Mouse (Mus musculus): ENCODE data around the gene Tnnt2. TPM values are rescaled to one million over a fixed set of nuclear protein-coding genes. Genes with fewer than 3 reads are reported as not detected.

Gene Tnnt2
- total and polyA plus RNA-seq, 2 experiments, result 0.06 to 0.46 TPM

DNA sequence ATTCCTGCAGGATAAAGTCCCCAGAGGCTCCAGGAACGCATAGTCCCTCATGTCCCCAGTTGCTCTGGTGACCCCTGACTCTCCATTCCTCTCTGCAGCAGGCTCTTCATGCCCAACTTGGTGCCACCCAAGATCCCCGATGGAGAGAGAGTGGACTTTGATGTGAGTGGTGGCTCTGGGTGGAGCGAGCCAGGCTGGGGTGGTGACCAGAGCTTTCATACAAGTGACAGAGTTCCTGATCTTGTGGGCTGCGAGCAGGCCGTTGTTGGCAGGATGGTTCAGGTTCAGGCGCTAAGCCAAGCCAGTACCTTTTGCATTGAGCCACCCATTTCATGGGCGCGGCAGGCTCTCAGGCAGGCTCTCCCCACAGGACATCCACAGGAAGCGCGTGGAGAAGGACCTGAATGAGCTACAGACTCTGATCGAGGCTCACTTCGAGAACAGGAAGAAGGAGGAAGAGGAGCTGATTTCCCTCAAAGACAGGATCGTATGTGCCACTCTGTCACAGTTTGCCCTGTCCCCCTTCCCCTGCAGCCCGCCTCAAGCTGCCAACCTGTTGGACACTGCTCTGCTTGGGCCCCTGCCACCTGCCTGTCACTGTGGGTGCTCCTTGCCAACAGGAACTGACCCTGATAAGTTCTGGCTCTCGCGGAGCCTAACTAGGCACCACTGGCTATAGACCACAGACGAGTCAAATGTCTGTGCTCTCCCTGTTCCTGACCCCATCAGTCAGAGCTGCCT is 11.6 kb downstream of the Tnnt2 start:
- DNase-seq (ENCODE audit: extremely low read depth, low read depth, low spot score), result no peak
- no peaks in the 10 kb centered on the region for H3K36me3 ChIP-seq (ENCODE audit: control insufficient read depth, insufficient read depth, low read length)
- no peak for TF ChIP-seq CTCF (IDR thresholded peaks at IDR 0.05; ENCODE audit: low read depth, low read length)
- TF ChIP-seq POLR2A (IDR thresholded peaks at IDR 0.05; ENCODE audit: extremely low read depth, insufficient read depth, low read length), result no peak
- 63% methylated on average over 17 of the region's 17 CpGs for WGBS
- H3K27ac ChIP-seq (replicated peaks; ENCODE audit: insufficient read depth, low read depth, low read length), result no peak overlapping the region
- no peaks in the 10 kb centered on the region for H3K79me2 ChIP-seq (ENCODE audit: control insufficient read depth, insufficient read depth, low read length)
- no peaks in the 10 kb centered on the region for H3K27me3 ChIP-seq (ENCODE audit: control insufficient read depth, insufficient read depth, low read length)
- H3K4me3 ChIP-seq (ENCODE audit: insufficient read depth, low read depth, low read length), result no peak overlapping the region
- no peak overlapping the region for H3K9ac ChIP-seq (ENCODE audit: low read depth, low read length)
- no peaks in the 10 kb centered on the region for H3K4me1 ChIP-seq (ENCODE audit: control insufficient read depth, insufficient read depth, low read length)

- Histone ChIP-seq H3K4me3 (ENCODE audit: insufficient read depth, low read depth, low read length) (no peak overlapping the region), H3K36me3 (ENCODE audit: control insufficient read depth, insufficient read depth, low read length) (no peaks in the 10 kb centered on the region), H3K27me3 (ENCODE audit: control insufficient read depth, insufficient read depth, low read length) (no peaks in the 10 kb centered on the region), H3K27ac (replicated peaks; ENCODE audit: insufficient read depth, low read depth, low read length) (no peak overlapping the region), H3K9ac (ENCODE audit: low read depth, low read length) (no peak overlapping the region), H3K4me1 (ENCODE audit: control insufficient read depth, insufficient read depth, low read length) (peaks cover 2% of the 10 kb centered on the region; the same call in 1 of the 2 replicates), H3K79me2 (ENCODE audit: control insufficient read depth, insufficient read depth, low read length) (no peaks in the 10 kb centered on the region)
- DNase-seq (ENCODE audit: extremely low read depth, low read depth, low spot score), result peak; percentile 37
- 71% methylated on average over 12 of the region's 12 CpGs for WGBS
- TF ChIP-seq POLR2A (IDR thresholded peaks at IDR 0.05; ENCODE audit: extremely low read depth, insufficient read depth, low read length) (no peak), CTCF (IDR thresholded peaks at IDR 0.05; ENCODE audit: low read depth, low read length) (peak; percentile 74)
Measured at GRCm38 (mm10) chr1:135850722-135851512, 14.8 kb downstream of the Tnnt2 start.

GRCm38 (mm10) chr1:135852044-135852756 is 16.0 kb downstream of the Tnnt2 start:
- Histone ChIP-seq H3K4me3 (ENCODE audit: insufficient read depth, low read depth, low read length) (no peak overlapping the region), H3K27me3 (ENCODE audit: control insufficient read depth, insufficient read depth, low read length) (no peaks in the 10 kb centered on the region), H3K4me1 (ENCODE audit: control insufficient read depth, insufficient read depth, low read length) (peaks cover 2% of the 10 kb centered on the region; the same call in 1 of the 2 replicates), H3K27ac (replicated peaks; ENCODE audit: insufficient read depth, low read depth, low read length) (no peak overlapping the region), H3K36me3 (ENCODE audit: control insufficient read depth, insufficient read depth, low read length) (no peaks in the 10 kb centered on the region), H3K9ac (ENCODE audit: low read depth, low read length) (no peak overlapping the region), H3K79me2 (ENCODE audit: control insufficient read depth, insufficient read depth, low read length) (no peaks in the 10 kb centered on the region)
- TF ChIP-seq POLR2A (IDR thresholded peaks at IDR 0.05; ENCODE audit: extremely low read depth, insufficient read depth, low read length) (no peak), CTCF (IDR thresholded peaks at IDR 0.05; ENCODE audit: low read depth, low read length) (no peak)
- 83% methylated on average over 13 of the region's 13 CpGs for WGBS
- no peak for DNase-seq (ENCODE audit: extremely low read depth, low read depth, low spot score)

GRCm38 (mm10) chr1:135853200-135853599 is 17.0 kb downstream of the Tnnt2 start:
- Histone ChIP-seq H3K79me2 (ENCODE audit: control insufficient read depth, insufficient read depth, low read length) (no peaks in the 10 kb centered on the region), H3K36me3 (ENCODE audit: control insufficient read depth, insufficient read depth, low read length) (no peaks in the 10 kb centered on the region), H3K27ac (replicated peaks; ENCODE audit: insufficient read depth, low read depth, low read length) (no peak overlapping the region), H3K4me1 (ENCODE audit: control insufficient read depth, insufficient read depth, low read length) (peaks cover 2% of the 10 kb centered on the region; the same call in 1 of the 2 replicates), H3K27me3 (ENCODE audit: control insufficient read depth, insufficient read depth, low read length) (no peaks in the 10 kb centered on the region), H3K9ac (ENCODE audit: low read depth, low read length) (no peak overlapping the region), H3K4me3 (ENCODE audit: insufficient read depth, low read depth, low read length) (no peak overlapping the region)
- TF ChIP-seq POLR2A (IDR thresholded peaks at IDR 0.05; ENCODE audit: extremely low read depth, insufficient read depth, low read length), result no peak
- TF ChIP-seq CTCF (IDR thresholded peaks at IDR 0.05; ENCODE audit: low read depth, low read length), result no peak
- no peak for DNase-seq (ENCODE audit: extremely low read depth, low read depth, low spot score)
- 59% methylated on average over 4 of the region's 4 CpGs for WGBS

DNA sequence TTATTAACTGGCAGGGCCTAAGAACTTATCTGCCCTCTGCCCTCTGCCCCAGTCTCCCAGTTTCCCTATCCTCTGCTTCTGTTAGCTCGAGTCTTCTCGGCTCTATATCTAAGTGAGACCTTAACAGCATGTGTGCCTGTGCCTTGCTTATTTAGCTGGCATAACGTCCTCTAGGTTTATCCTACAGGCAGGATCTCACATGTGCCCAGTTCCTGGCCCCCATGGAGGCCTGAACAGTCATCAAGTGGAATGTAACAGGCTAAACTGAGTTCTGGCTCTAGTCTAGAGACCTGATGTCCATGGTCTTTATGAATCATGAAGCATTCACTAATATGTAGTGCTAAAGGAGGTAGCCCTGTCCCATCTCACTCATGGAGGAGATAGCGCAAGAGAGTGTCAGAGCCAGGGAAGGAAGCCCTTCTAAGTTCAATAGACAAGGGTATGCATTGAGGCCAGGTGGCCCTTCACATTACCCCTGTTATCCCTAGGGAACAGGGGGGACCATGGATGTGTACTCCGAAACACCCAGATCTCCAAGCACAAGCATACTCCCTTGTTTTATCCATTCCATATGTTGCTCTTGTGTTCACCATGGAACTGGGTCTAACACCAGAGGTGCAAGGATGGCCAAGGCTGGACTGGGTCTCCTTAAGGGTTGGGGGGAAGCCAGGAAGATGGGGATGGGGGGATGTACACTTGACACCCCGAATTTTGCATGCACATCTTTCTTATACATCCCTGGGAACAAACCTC is 18.6 kb downstream of the Tnnt2 start:
- 90% methylated on average over 6 of the region's 6 CpGs for WGBS
- H3K27ac ChIP-seq (replicated peaks; ENCODE audit: insufficient read depth, low read depth, low read length), result no peak overlapping the region
- H3K36me3 ChIP-seq (ENCODE audit: control insufficient read depth, insufficient read depth, low read length), result no peaks in the 10 kb centered on the region
- no peak overlapping the region for H3K4me3 ChIP-seq (ENCODE audit: insufficient read depth, low read depth, low read length)
- TF ChIP-seq CTCF (IDR thresholded peaks at IDR 0.05; ENCODE audit: low read depth, low read length) (no peak), POLR2A (IDR thresholded peaks at IDR 0.05; ENCODE audit: extremely low read depth, insufficient read depth, low read length) (no peak)
- no peak overlapping the region for H3K9ac ChIP-seq (ENCODE audit: low read depth, low read length)
- no peaks in the 10 kb centered on the region for H3K79me2 ChIP-seq (ENCODE audit: control insufficient read depth, insufficient read depth, low read length)
- H3K4me1 ChIP-seq (ENCODE audit: control insufficient read depth, insufficient read depth, low read length), result peaks cover 2% of the 10 kb centered on the region; the same call in 1 of the 2 replicates
- no peaks in the 10 kb centered on the region for H3K27me3 ChIP-seq (ENCODE audit: control insufficient read depth, insufficient read depth, low read length)
- DNase-seq (ENCODE audit: extremely low read depth, low read depth, low spot score), result no peak
